9 mouse cellular contexts compared by ENCODE assay signal in genomic region chr2:32734933-32735332, GRCm38 (mm10). TPM values are rescaled to one million over a fixed set of nuclear protein-coding genes. Genes with fewer than 3 reads are reported as not detected.
DNase-seq lines count a peak whose midpoint lies in the region; ATAC-seq lines count a peak whose summit lies in the region.
"Had no signal": no experiment of that assay in that cellular context is flagged by ENCODE, and none has a peak within 500 bp of the region (broad histone marks: within the 10 kb centered on the region; RNA-seq: fewer than 3 reads in every experiment).

No protein-coding gene starts in this region.

- 64% methylated on average over 4 of the region's 4 CpGs for WGBS in midbrain, embryonic 14.5 days
- 50% methylated on average over 4 of the region's 4 CpGs for WGBS in midbrain, embryonic 16.5 days
- WGBS in heart, embryonic 15.5 days: 44% methylated on average over 4 of the region's 4 CpGs
- WGBS in limb, embryonic 10.5 days: 40% methylated on average over 4 of the region's 4 CpGs

- H3K36me3 ChIP-seq in midbrain, embryonic 14.5 days (ENCODE audit: control insufficient read depth, insufficient read depth, low read length): no peaks in the 10 kb centered on the region
- H3K36me3 ChIP-seq in midbrain, embryonic 16.5 days (ENCODE audit: control insufficient read depth, insufficient read depth, low read length): no peaks in the 10 kb centered on the region
- H3K36me3 ChIP-seq in heart, embryonic 15.5 days: no peaks in the 10 kb centered on the region
- H3K36me3 ChIP-seq in limb, embryonic 10.5 days: no peaks in the 10 kb centered on the region

- H3K9ac ChIP-seq in midbrain, embryonic 14.5 days (replicated peaks; ENCODE audit: low read length): 0 out of 2 replicates have a peak overlapping the region, but pooled peaks have one; percentile 6
- H3K9ac ChIP-seq in midbrain, embryonic 16.5 days (ENCODE audit: low read depth, low read length): no peak overlapping the region
- no peak overlapping the region for H3K9ac ChIP-seq in heart, embryonic 15.5 days

- no peak for ATAC-seq in midbrain, embryonic 14.5 days (ENCODE audit: low FRiP score, low TSS enrichment)
- ATAC-seq in midbrain, embryonic 16.5 days: no peak
- peak; percentile 67 for ATAC-seq in heart, embryonic 15.5 days (replicated peaks; ENCODE audit: insufficient number of reproducible peaks, insufficient read depth, low FRiP score, low read depth)
- ATAC-seq in monocyte, adult 5-6 weeks (replicated peaks; ENCODE audit: insufficient number of reproducible peaks, low FRiP score, low TSS enrichment, poor library complexity, severe bottlenecking): no peak

- H3K4me2 ChIP-seq in midbrain, embryonic 14.5 days (ENCODE audit: low read length): no peak overlapping the region
- H3K4me2 ChIP-seq in midbrain, embryonic 16.5 days (ENCODE audit: low read length): no peak overlapping the region
- H3K4me2 ChIP-seq in heart, embryonic 15.5 days: 0 out of 2 replicates have a peak overlapping the region, but pooled peaks have one; percentile 10

- no peak overlapping the region for H3K4me3 ChIP-seq in midbrain, embryonic 14.5 days (replicated peaks; ENCODE audit: low read depth, low read length)
- no peak overlapping the region for H3K4me3 ChIP-seq in midbrain, embryonic 16.5 days (ENCODE audit: low read depth, low read length)
- no peak overlapping the region for H3K4me3 ChIP-seq in heart, embryonic 15.5 days
- H3K4me3 ChIP-seq in limb, embryonic 10.5 days: no peak overlapping the region

- no peaks in the 10 kb centered on the region for H3K9me3 ChIP-seq in midbrain, embryonic 14.5 days (ENCODE audit: control insufficient read depth, low read length)
- H3K9me3 ChIP-seq in midbrain, embryonic 16.5 days (replicated peaks; ENCODE audit: control insufficient read depth, low read length, poor library complexity, severe bottlenecking): no peaks in the 10 kb centered on the region
- no peaks in the 10 kb centered on the region for H3K9me3 ChIP-seq in heart, embryonic 15.5 days (replicated peaks)
- H3K9me3 ChIP-seq in limb, embryonic 10.5 days (replicated peaks): no peaks in the 10 kb centered on the region

- no peaks in the 10 kb centered on the region for H3K27me3 ChIP-seq in midbrain, embryonic 14.5 days (ENCODE audit: control insufficient read depth, insufficient read depth, low read length)
- H3K27me3 ChIP-seq in midbrain, embryonic 16.5 days (ENCODE audit: control insufficient read depth, insufficient read depth, low read depth, low read length): no peaks in the 10 kb centered on the region
- peaks cover 4% of the 10 kb centered on the region; the same call in 1 of the 2 replicates for H3K27me3 ChIP-seq in heart, embryonic 15.5 days
- peaks cover 13% of the 10 kb centered on the region for H3K27me3 ChIP-seq in limb, embryonic 10.5 days (ENCODE audit: low read depth, poor library complexity, severe bottlenecking)

- DNase-seq in midbrain, embryonic 14.5 days: no peak
- DNase-seq in limb, embryonic 10.5 days (ENCODE audit: low spot score): no peak
- DNase-seq in skeletal muscle tissue, adult 2 months (ENCODE audit: low read depth, low spot score): peak; percentile 45
- DNase-seq in right cerebral cortex, postnatal 14 days: no peak
- no peak for DNase-seq in left cerebral cortex, adult 8-10 months (ENCODE audit: low spot score in 2 of 2)

- no peaks in the 10 kb centered on the region for H3K4me1 ChIP-seq in midbrain, embryonic 14.5 days (ENCODE audit: control insufficient read depth, insufficient read depth, low read length)
- H3K4me1 ChIP-seq in midbrain, embryonic 16.5 days (ENCODE audit: control insufficient read depth, insufficient read depth, low read length): peaks cover 3% of the 10 kb centered on the region; the same call in 1 of the 2 replicates
- peaks cover 52% of the 10 kb centered on the region for H3K4me1 ChIP-seq in heart, embryonic 15.5 days (replicated peaks)
- peaks cover 50% of the 10 kb centered on the region for H3K4me1 ChIP-seq in limb, embryonic 10.5 days

- no peak overlapping the region; the same call in 1 of the 2 replicates for H3K27ac ChIP-seq in midbrain, embryonic 14.5 days (replicated peaks; ENCODE audit: low read depth, low read length)
- no peak overlapping the region for H3K27ac ChIP-seq in midbrain, embryonic 16.5 days (ENCODE audit: low read length)
- H3K27ac ChIP-seq in heart, embryonic 15.5 days: peak overlapping the region; percentile 79
- H3K27ac ChIP-seq in limb, embryonic 10.5 days: peak overlapping the region; percentile 66

RNA-seq across cellular contexts. Expression of gene 6330409D20Rik, which starts 5.9 kb away (rescaled TPM):
- polyA plus RNA-seq in midbrain, embryonic 14.5 days (2014; fragmentation: Nextera tagmentation; extraction: Ambion mirVana): 3.2 and 4.6 TPM in 2 replicates
- polyA plus RNA-seq in midbrain, embryonic 16.5 days (2015; fragmentation: Nextera tagmentation; extraction: Ambion mirVana): 3.2 and 3.5 TPM in 2 replicates
- polyA plus RNA-seq in heart, embryonic 15.5 days (2015; fragmentation: Nextera tagmentation; extraction: Ambion mirVana): 0.16 TPM in 1 of 2 replicates, not detected in the other
- polyA plus RNA-seq in limb, embryonic 10.5 days (2016; fragmentation: Nextera tagmentation; extraction: Ambion mirVana): 0.14 TPM in 1 of 2 replicates, not detected in the other
- not detected in 3 replicates for total RNA-seq in monocyte, adult 5-6 weeks (2017)
- 1 to 10 TPM; 2.0 to 2.8 (median 2.3) TPM for total RNA-seq in left cerebral cortex, adult 8-10 months (2022)
- total RNA-seq: common myeloid progenitor, adult 5-6 weeks had no signal

RNA-seq across cellular contexts. Expression of gene Sh2d3c, which starts 14.1 kb away (rescaled TPM):
- polyA plus RNA-seq in midbrain, embryonic 14.5 days (2014; fragmentation: Nextera tagmentation; extraction: Ambion mirVana): 45.8 and 45.9 TPM in 2 replicates
- 51.1 and 59.3 TPM in 2 replicates for polyA plus RNA-seq in midbrain, embryonic 16.5 days (2015; fragmentation: Nextera tagmentation; extraction: Ambion mirVana)
- polyA plus RNA-seq in heart, embryonic 15.5 days (2015; fragmentation: Nextera tagmentation; extraction: Ambion mirVana): 25.7 and 33.4 TPM in 2 replicates
- polyA plus RNA-seq in limb, embryonic 10.5 days (2016; fragmentation: Nextera tagmentation; extraction: Ambion mirVana): 16.2 and 20.9 TPM in 2 replicates
- 37.3 to 83.5 TPM (median 42.5 TPM) in 3 replicates for total RNA-seq in monocyte, adult 5-6 weeks (2017)
- total RNA-seq in left cerebral cortex, adult 8-10 months (2022): 10 to 100 TPM; 29.5 to 37.8 (median 33.5) TPM

RNA-seq across cellular contexts. Expression of gene Cdk9, which starts 22.1 kb away (rescaled TPM):
- polyA plus RNA-seq in midbrain, embryonic 14.5 days (2014; fragmentation: Nextera tagmentation; extraction: Ambion mirVana): 61.4 and 76.5 TPM in 2 replicates
- polyA plus RNA-seq in midbrain, embryonic 16.5 days (2015; fragmentation: Nextera tagmentation; extraction: Ambion mirVana): 61.3 and 67.3 TPM in 2 replicates
- 45.5 and 66.6 TPM in 2 replicates for polyA plus RNA-seq in heart, embryonic 15.5 days (2015; fragmentation: Nextera tagmentation; extraction: Ambion mirVana)
- polyA plus RNA-seq in limb, embryonic 10.5 days (2016; fragmentation: Nextera tagmentation; extraction: Ambion mirVana): 156 and 160 TPM in 2 replicates
- 83.0 to 107 TPM (median 86.5 TPM) in 3 replicates for total RNA-seq in monocyte, adult 5-6 weeks (2017)
- 100 to 1,000 TPM in 2 of 4 experiments, 10 to 100 TPM in 2; 95.8 to 114 (median 105) TPM for total RNA-seq in left cerebral cortex, adult 8-10 months (2022)

RNA-seq across cellular contexts. Expression of gene Tor2a, which starts 22.1 kb away (rescaled TPM):
- 50.5 and 51.1 TPM in 2 replicates for polyA plus RNA-seq in midbrain, embryonic 14.5 days (2014; fragmentation: Nextera tagmentation; extraction: Ambion mirVana)
- 46.9 and 48.5 TPM in 2 replicates for polyA plus RNA-seq in midbrain, embryonic 16.5 days (2015; fragmentation: Nextera tagmentation; extraction: Ambion mirVana)
- 31.2 and 41.1 TPM in 2 replicates for polyA plus RNA-seq in heart, embryonic 15.5 days (2015; fragmentation: Nextera tagmentation; extraction: Ambion mirVana)
- 52.9 and 61.1 TPM in 2 replicates for polyA plus RNA-seq in limb, embryonic 10.5 days (2016; fragmentation: Nextera tagmentation; extraction: Ambion mirVana)
- total RNA-seq in monocyte, adult 5-6 weeks (2017): 17.5 to 24.6 TPM (median 19.5 TPM) in 3 replicates
- 10 to 100 TPM; 27.7 to 32.6 (median 29.9) TPM for total RNA-seq in left cerebral cortex, adult 8-10 months (2022)

RNA-seq across cellular contexts. Expression of gene Fpgs, which starts 31.0 kb away (rescaled TPM):
- 15.3 and 15.6 TPM in 2 replicates for polyA plus RNA-seq in midbrain, embryonic 14.5 days (2014; fragmentation: Nextera tagmentation; extraction: Ambion mirVana)
- polyA plus RNA-seq in midbrain, embryonic 16.5 days (2015; fragmentation: Nextera tagmentation; extraction: Ambion mirVana): 21.1 and 23.5 TPM in 2 replicates
- polyA plus RNA-seq in heart, embryonic 15.5 days (2015; fragmentation: Nextera tagmentation; extraction: Ambion mirVana): 13.8 and 19.7 TPM in 2 replicates
- polyA plus RNA-seq in limb, embryonic 10.5 days (2016; fragmentation: Nextera tagmentation; extraction: Ambion mirVana): 31.6 and 35.4 TPM in 2 replicates
- 6.4 to 12.8 TPM (median 8.0 TPM) in 3 replicates for total RNA-seq in monocyte, adult 5-6 weeks (2017)
- total RNA-seq in left cerebral cortex, adult 8-10 months (2022): 10 to 100 TPM in 1 of 4 experiments, 1 to 10 TPM in 3; 6.8 to 11.9 (median 9.1) TPM

Comparison
In these comparisons a context has a peak if more than half of its experiments do, and no peak if none do; other contexts are left out.
1. H3K27ac ChIP-seq: peak in heart, embryonic 15.5 days (single experiment) and limb, embryonic 10.5 days (single experiment); none in midbrain, embryonic 14.5 days (single experiment) and midbrain, embryonic 16.5 days (single experiment).